Mouse (Mus musculus): ENCODE results near the gene Omd. TPM values are rescaled to one million over a fixed set of nuclear protein-coding genes. Genes with fewer than 3 reads are reported as not detected.

Omd gene
- polyA plus RNA-seq, 1 experiment from 2014 or later = 1.1 TPM

GRCm38 (mm10) chr13:49554519-49554918, 27.7 kb upstream of the Omd start:
- Histone ChIP-seq H3K36me3 (ENCODE audit: control insufficient read depth, insufficient read depth, low read length) (no peaks in the 10 kb centered on the region), H3K9ac (ENCODE audit: low read length) (no peak overlapping the region), H3K4me1 (ENCODE audit: control insufficient read depth, insufficient read depth, low read length) (no peaks in the 10 kb centered on the region), H3K27ac (ENCODE audit: low read length) (no peak overlapping the region), H3K4me2 (ENCODE audit: low read depth, low read length) (no peak overlapping the region), H3K27me3 (ENCODE audit: control insufficient read depth, insufficient read depth, low read length) (no peaks in the 10 kb centered on the region), H3K9me3 (replicated peaks; ENCODE audit: control insufficient read depth, low read length) (no peaks in the 10 kb centered on the region), H3K4me3 (replicated peaks; ENCODE audit: low read length) (no peak overlapping the region)
- ATAC-seq (ENCODE audit: insufficient read depth, low FRiP score) = no peak
- whole genome bisulfite sequencing = 82% methylated on average over 5 of the region's 5 CpGs

- H3K4me3 ChIP-seq (replicated peaks; ENCODE audit: low read length) = no peak overlapping the region
- H3K27ac ChIP-seq (ENCODE audit: low read length) = no peak overlapping the region
- ATAC-seq (ENCODE audit: insufficient read depth, low FRiP score) = no peak
- no peaks in the 10 kb centered on the region for H3K36me3 ChIP-seq (ENCODE audit: control insufficient read depth, insufficient read depth, low read length)
- H3K9ac ChIP-seq (ENCODE audit: low read length) = no peak overlapping the region
- H3K9me3 ChIP-seq (replicated peaks; ENCODE audit: control insufficient read depth, low read length) = no peaks in the 10 kb centered on the region
- H3K4me2 ChIP-seq (ENCODE audit: low read depth, low read length) = no peak overlapping the region
- no peaks in the 10 kb centered on the region for H3K27me3 ChIP-seq (ENCODE audit: control insufficient read depth, insufficient read depth, low read length)
- WGBS = 69% methylated on average over 1 of the region's 1 CpGs
- H3K4me1 ChIP-seq (ENCODE audit: control insufficient read depth, insufficient read depth, low read length) = no peaks in the 10 kb centered on the region
Measured at GRCm38 (mm10) chr13:49556203-49556602, 26.1 kb upstream of the Omd start.

- no peaks in the 10 kb centered on the region for H3K36me3 ChIP-seq (ENCODE audit: control insufficient read depth, insufficient read depth, low read length)
- no peak overlapping the region for H3K4me2 ChIP-seq (ENCODE audit: low read depth, low read length)
- no peak overlapping the region for H3K27ac ChIP-seq (ENCODE audit: low read length)
- no peaks in the 10 kb centered on the region for H3K4me1 ChIP-seq (ENCODE audit: control insufficient read depth, insufficient read depth, low read length)
- no peak overlapping the region for H3K9ac ChIP-seq (ENCODE audit: low read length)
- no peaks in the 10 kb centered on the region for H3K9me3 ChIP-seq (replicated peaks; ENCODE audit: control insufficient read depth, low read length)
- H3K4me3 ChIP-seq (replicated peaks; ENCODE audit: low read length) = no peak overlapping the region
- no peak for ATAC-seq (ENCODE audit: insufficient read depth, low FRiP score)
- 54% methylated on average over 1 of the region's 1 CpGs for WGBS
- H3K27me3 ChIP-seq (ENCODE audit: control insufficient read depth, insufficient read depth, low read length) = no peaks in the 10 kb centered on the region
Measured at GRCm38 (mm10) chr13:49556924-49557323, 25.3 kb upstream of the Omd start.

- ATAC-seq (ENCODE audit: insufficient read depth, low FRiP score) = no peak
- WGBS = 44% methylated on average over 2 of the region's 2 CpGs
Measured at GRCm38 (mm10) chr13:49559185-49559584, 23.1 kb upstream of the Omd start.

GRCm38 (mm10) chr13:49560886-49561285, 21.4 kb upstream of the Omd start:
- no peaks in the 10 kb centered on the region for H3K4me1 ChIP-seq (ENCODE audit: control insufficient read depth, insufficient read depth, low read length)
- no peak overlapping the region for H3K4me3 ChIP-seq (replicated peaks; ENCODE audit: low read length)
- H3K9ac ChIP-seq (ENCODE audit: low read length) = no peak overlapping the region
- no peaks in the 10 kb centered on the region for H3K9me3 ChIP-seq (replicated peaks; ENCODE audit: control insufficient read depth, low read length)
- H3K36me3 ChIP-seq (ENCODE audit: control insufficient read depth, insufficient read depth, low read length) = no peaks in the 10 kb centered on the region
- ATAC-seq (ENCODE audit: insufficient read depth, low FRiP score) = no peak
- H3K27ac ChIP-seq (ENCODE audit: low read length) = no peak overlapping the region
- 67% methylated on average over 2 of the region's 2 CpGs for WGBS
- no peaks in the 10 kb centered on the region for H3K27me3 ChIP-seq (ENCODE audit: control insufficient read depth, insufficient read depth, low read length)
- H3K4me2 ChIP-seq (ENCODE audit: low read depth, low read length) = no peak overlapping the region

More at GRCm38 (mm10) chr13:49559185-49559584, 23.1 kb upstream of the Omd start:
- H3K4me1 ChIP-seq (ENCODE audit: control insufficient read depth, insufficient read depth, low read length) = no peaks in the 10 kb centered on the region
- no peak overlapping the region for H3K4me2 ChIP-seq (ENCODE audit: low read depth, low read length)
- no peak overlapping the region for H3K4me3 ChIP-seq (replicated peaks; ENCODE audit: low read length)
- no peaks in the 10 kb centered on the region for H3K36me3 ChIP-seq (ENCODE audit: control insufficient read depth, insufficient read depth, low read length)
- H3K27ac ChIP-seq (ENCODE audit: low read length) = no peak overlapping the region
- no peaks in the 10 kb centered on the region for H3K27me3 ChIP-seq (ENCODE audit: control insufficient read depth, insufficient read depth, low read length)
- no peaks in the 10 kb centered on the region for H3K9me3 ChIP-seq (replicated peaks; ENCODE audit: control insufficient read depth, low read length)
- no peak overlapping the region for H3K9ac ChIP-seq (ENCODE audit: low read length)

GRCm38 (mm10) chr13:49564347-49564746, 17.9 kb upstream of the Omd start:
- no peaks in the 10 kb centered on the region for H3K27me3 ChIP-seq (ENCODE audit: control insufficient read depth, insufficient read depth, low read length)
- no peak overlapping the region for H3K4me3 ChIP-seq (replicated peaks; ENCODE audit: low read length)
- WGBS = 95% methylated on average over 1 of the region's 1 CpGs
- no peaks in the 10 kb centered on the region for H3K36me3 ChIP-seq (ENCODE audit: control insufficient read depth, insufficient read depth, low read length)
- H3K9me3 ChIP-seq (replicated peaks; ENCODE audit: control insufficient read depth, low read length) = no peaks in the 10 kb centered on the region
- H3K4me1 ChIP-seq (ENCODE audit: control insufficient read depth, insufficient read depth, low read length) = no peaks in the 10 kb centered on the region
- no peak overlapping the region for H3K4me2 ChIP-seq (ENCODE audit: low read depth, low read length)
- H3K9ac ChIP-seq (ENCODE audit: low read length) = no peak overlapping the region
- no peak for ATAC-seq (ENCODE audit: insufficient read depth, low FRiP score)
- no peak overlapping the region for H3K27ac ChIP-seq (ENCODE audit: low read length)

GRCm38 (mm10) chr13:49570371-49570770, 11.9 kb upstream of the Omd start:
- Histone ChIP-seq H3K4me2 (ENCODE audit: low read depth, low read length) (no peak overlapping the region), H3K27ac (ENCODE audit: low read length) (no peak overlapping the region), H3K9me3 (replicated peaks; ENCODE audit: control insufficient read depth, low read length) (no peaks in the 10 kb centered on the region), H3K4me3 (replicated peaks; ENCODE audit: low read length) (no peak overlapping the region), H3K9ac (ENCODE audit: low read length) (no peak overlapping the region), H3K4me1 (ENCODE audit: control insufficient read depth, insufficient read depth, low read length) (peaks cover 6% of the 10 kb centered on the region; the same call in 1 of the 2 replicates), H3K27me3 (ENCODE audit: control insufficient read depth, insufficient read depth, low read length) (no peaks in the 10 kb centered on the region), H3K36me3 (ENCODE audit: control insufficient read depth, insufficient read depth, low read length) (no peaks in the 10 kb centered on the region)
- WGBS = 74% methylated on average over 3 of the region's 3 CpGs
- no peak for ATAC-seq (ENCODE audit: insufficient read depth, low FRiP score)

GRCm38 (mm10) chr13:49571418-49571817, 10.8 kb upstream of the Omd start:
- Histone ChIP-seq H3K9ac (ENCODE audit: low read length) (no peak overlapping the region), H3K4me2 (ENCODE audit: low read depth, low read length) (no peak overlapping the region), H3K4me3 (replicated peaks; ENCODE audit: low read length) (no peak overlapping the region), H3K36me3 (ENCODE audit: control insufficient read depth, insufficient read depth, low read length) (no peaks in the 10 kb centered on the region), H3K9me3 (replicated peaks; ENCODE audit: control insufficient read depth, low read length) (no peaks in the 10 kb centered on the region), H3K27me3 (ENCODE audit: control insufficient read depth, insufficient read depth, low read length) (no peaks in the 10 kb centered on the region), H3K27ac (ENCODE audit: low read length) (no peak overlapping the region), H3K4me1 (ENCODE audit: control insufficient read depth, insufficient read depth, low read length) (peaks cover 6% of the 10 kb centered on the region; the same call in 1 of the 2 replicates)
- WGBS = 69% methylated on average over 2 of the region's 2 CpGs
- no peak for ATAC-seq (ENCODE audit: insufficient read depth, low FRiP score)

- Histone ChIP-seq H3K4me1 (ENCODE audit: control insufficient read depth, insufficient read depth, low read length) (peaks cover 9% of the 10 kb centered on the region; the same call in 1 of the 2 replicates), H3K4me2 (ENCODE audit: low read depth, low read length) (no peak overlapping the region), H3K9ac (ENCODE audit: low read length) (no peak overlapping the region), H3K27ac (ENCODE audit: low read length) (peak overlapping the region; percentile 36), H3K27me3 (ENCODE audit: control insufficient read depth, insufficient read depth, low read length) (no peaks in the 10 kb centered on the region), H3K36me3 (ENCODE audit: control insufficient read depth, insufficient read depth, low read length) (no peaks in the 10 kb centered on the region), H3K4me3 (replicated peaks; ENCODE audit: low read length) (no peak overlapping the region), H3K9me3 (replicated peaks; ENCODE audit: control insufficient read depth, low read length) (no peaks in the 10 kb centered on the region)
- ATAC-seq (ENCODE audit: insufficient read depth, low FRiP score) = no peak
Measured at GRCm38 (mm10) chr13:49583859-49584258, 1.6 kb downstream of the Omd start.
